Mouse (Mus musculus): Measurements from ENCODE around the gene Rpl6. TPM values are rescaled to one million over a fixed set of nuclear protein-coding genes. Genes with fewer than 3 reads are reported as not detected.

Gene Rpl6
- polyA plus RNA-seq, 1 experiment from 2014 or later = 464 TPM

DNA sequence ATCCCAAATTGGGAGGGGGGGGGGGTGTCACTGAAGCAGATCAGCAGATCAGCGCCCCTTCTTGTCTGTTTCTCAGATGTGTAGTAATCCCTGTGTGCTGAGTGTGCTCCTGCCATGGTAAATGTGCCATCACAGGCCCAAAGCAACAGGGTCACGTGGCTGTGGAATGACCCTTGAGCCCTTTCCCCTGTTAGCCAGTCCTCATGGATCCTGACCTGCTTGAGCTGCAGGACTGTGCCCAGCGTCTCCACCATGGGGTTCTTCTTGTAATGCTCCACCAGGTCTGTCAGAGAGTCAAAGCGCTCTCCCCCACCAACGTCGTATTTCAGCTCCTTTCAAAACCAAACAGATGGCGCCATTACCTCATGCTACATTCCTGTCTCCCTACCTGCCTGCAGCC is 41.4 kb upstream of the Rpl6 start:
- WGBS = 78% methylated on average over 7 of the region's 7 CpGs
- DNase-seq (ENCODE audit: low spot score) (no peak), ATAC-seq (ENCODE audit: low FRiP score, low TSS enrichment) (no peak)
- H3K27me3 ChIP-seq (ENCODE audit: control insufficient read depth, insufficient read depth, low read length) = no peaks in the 10 kb centered on the region
- peaks cover 28% of the 10 kb centered on the region for H3K36me3 ChIP-seq (ENCODE audit: control insufficient read depth, insufficient read depth, low read length)
- no peak for TF ChIP-seq CTCF (IDR thresholded peaks at IDR 0.05; ENCODE audit: low read depth)
- no peak for TF ChIP-seq EP300 (optimal IDR thresholded peaks at IDR 0.05)
- H3K9ac ChIP-seq (ENCODE audit: low read length) = no peak overlapping the region
- H3K27ac ChIP-seq (replicated peaks) = no peak overlapping the region
- H3K4me2 ChIP-seq (replicated peaks; ENCODE audit: low read depth) = no peak overlapping the region
- H3K9me3 ChIP-seq (ENCODE audit: control insufficient read depth, low read length) = no peaks in the 10 kb centered on the region
- H3K4me3 ChIP-seq (ENCODE audit: low read depth, low read length) = no peak overlapping the region
- H3K4me1 ChIP-seq (replicated peaks; ENCODE audit: control insufficient read depth, insufficient read depth) = no peaks in the 10 kb centered on the region

DNA sequence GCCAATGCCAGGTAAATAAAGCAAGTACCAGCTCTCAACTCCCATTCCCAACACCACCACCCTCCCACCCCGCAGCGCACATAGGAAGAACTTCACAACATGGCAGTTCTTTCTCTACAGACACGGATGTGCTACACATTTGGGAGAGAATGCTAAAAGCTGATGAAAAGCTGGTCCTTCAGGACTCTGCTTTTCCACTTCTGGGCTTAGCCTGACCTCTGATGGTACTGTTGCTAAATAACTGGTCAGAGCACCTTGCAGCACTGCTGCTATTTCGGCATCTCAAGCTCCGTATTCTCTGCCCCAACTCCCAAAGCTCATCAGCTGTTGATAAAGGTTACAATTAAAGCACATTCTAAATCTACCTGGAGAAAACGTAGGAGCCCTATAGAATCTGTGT is 37.4 kb upstream of the Rpl6 start:
- ATAC-seq (ENCODE audit: low FRiP score, low TSS enrichment) (no peak), DNase-seq (ENCODE audit: low spot score) (no peak)
- H3K36me3 ChIP-seq (ENCODE audit: control insufficient read depth, insufficient read depth, low read length) = peaks cover 25% of the 10 kb centered on the region
- no peaks in the 10 kb centered on the region for H3K27me3 ChIP-seq (ENCODE audit: control insufficient read depth, insufficient read depth, low read length)
- no peak overlapping the region for H3K4me2 ChIP-seq (replicated peaks; ENCODE audit: low read depth)
- H3K4me1 ChIP-seq (replicated peaks; ENCODE audit: control insufficient read depth, insufficient read depth) = no peaks in the 10 kb centered on the region
- no peak overlapping the region for H3K4me3 ChIP-seq (ENCODE audit: low read depth, low read length)
- TF ChIP-seq CTCF (IDR thresholded peaks at IDR 0.05; ENCODE audit: low read depth) = no peak
- TF ChIP-seq EP300 (optimal IDR thresholded peaks at IDR 0.05) = no peak
- H3K27ac ChIP-seq (replicated peaks) = no peak overlapping the region
- no peak overlapping the region for H3K9ac ChIP-seq (ENCODE audit: low read length)
- no peaks in the 10 kb centered on the region for H3K9me3 ChIP-seq (ENCODE audit: control insufficient read depth, low read length)
- WGBS = 96% methylated on average over 6 of the region's 6 CpGs

DNA sequence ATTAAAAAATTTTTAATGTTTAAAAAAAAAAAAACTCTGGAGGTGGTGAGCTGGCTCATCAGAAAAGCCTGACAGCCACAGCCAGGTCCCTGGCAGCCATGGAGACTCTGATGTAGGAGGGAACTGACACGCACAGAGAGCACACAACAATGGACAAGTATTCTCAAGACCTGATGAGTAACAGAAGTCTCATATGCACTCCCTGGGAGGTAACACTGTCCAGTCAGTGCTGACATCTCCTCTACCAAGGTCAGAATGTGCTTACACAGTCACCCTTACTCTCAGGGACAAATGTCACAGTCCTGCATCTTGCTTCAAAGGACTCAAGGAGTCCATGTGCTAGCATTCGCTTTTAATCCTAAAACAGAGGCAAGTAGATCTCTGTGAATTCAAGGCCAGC is 34.7 kb upstream of the Rpl6 start:
- no peak overlapping the region for H3K4me2 ChIP-seq (replicated peaks; ENCODE audit: low read depth)
- H3K4me1 ChIP-seq (replicated peaks; ENCODE audit: control insufficient read depth, insufficient read depth) = no peaks in the 10 kb centered on the region
- DNase-seq (ENCODE audit: low spot score) (no peak), ATAC-seq (ENCODE audit: low FRiP score, low TSS enrichment) (no peak)
- no peak overlapping the region for H3K4me3 ChIP-seq (ENCODE audit: low read depth, low read length)
- no peaks in the 10 kb centered on the region for H3K27me3 ChIP-seq (ENCODE audit: control insufficient read depth, insufficient read depth, low read length)
- H3K27ac ChIP-seq (replicated peaks) = no peak overlapping the region
- 86% methylated on average over 2 of the region's 2 CpGs for WGBS
- H3K9me3 ChIP-seq (ENCODE audit: control insufficient read depth, low read length) = no peaks in the 10 kb centered on the region
- TF ChIP-seq CTCF (IDR thresholded peaks at IDR 0.05; ENCODE audit: low read depth) = no peak
- H3K9ac ChIP-seq (ENCODE audit: low read length) = no peak overlapping the region
- H3K36me3 ChIP-seq (ENCODE audit: control insufficient read depth, insufficient read depth, low read length) = peaks cover 8% of the 10 kb centered on the region; the same call in 1 of the 2 replicates

DNA sequence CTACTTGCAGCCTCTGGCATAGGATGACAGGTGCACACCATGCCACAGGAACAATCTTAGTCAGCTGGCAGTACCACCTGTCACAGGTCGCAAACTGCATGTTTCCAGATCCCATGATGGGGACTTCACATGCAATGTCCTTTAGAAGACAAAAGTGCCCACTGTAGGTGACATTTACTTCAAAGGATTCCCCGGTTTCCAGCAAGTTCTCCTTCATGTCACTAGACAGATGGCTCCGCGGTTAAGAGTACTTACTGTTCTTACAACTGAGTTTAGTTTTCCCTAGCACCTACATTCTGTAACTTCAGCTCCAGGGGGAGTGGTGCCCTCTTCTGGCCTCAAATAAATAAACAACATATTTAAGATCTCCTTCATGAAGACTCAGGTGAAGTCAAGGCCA is 31.4 kb upstream of the Rpl6 start:
- 86% methylated on average over 4 of the region's 4 CpGs for WGBS
- H3K4me3 ChIP-seq (ENCODE audit: low read depth, low read length) = no peak overlapping the region
- no peaks in the 10 kb centered on the region for H3K4me1 ChIP-seq (replicated peaks; ENCODE audit: control insufficient read depth, insufficient read depth)
- peaks cover 3% of the 10 kb centered on the region; the same call in 1 of the 2 replicates for H3K36me3 ChIP-seq (ENCODE audit: control insufficient read depth, insufficient read depth, low read length)
- H3K4me2 ChIP-seq (replicated peaks; ENCODE audit: low read depth) = no peak overlapping the region
- no peaks in the 10 kb centered on the region for H3K27me3 ChIP-seq (ENCODE audit: control insufficient read depth, insufficient read depth, low read length)
- H3K9ac ChIP-seq (ENCODE audit: low read length) = no peak overlapping the region
- H3K27ac ChIP-seq (replicated peaks) = no peak overlapping the region
- ATAC-seq (ENCODE audit: low FRiP score, low TSS enrichment) = no peak
- DNase-seq (ENCODE audit: low spot score) = no peak
- TF ChIP-seq EP300 (optimal IDR thresholded peaks at IDR 0.05) (no peak), CTCF (IDR thresholded peaks at IDR 0.05; ENCODE audit: low read depth) (peak; percentile 55)
- no peaks in the 10 kb centered on the region for H3K9me3 ChIP-seq (ENCODE audit: control insufficient read depth, low read length)

DNA sequence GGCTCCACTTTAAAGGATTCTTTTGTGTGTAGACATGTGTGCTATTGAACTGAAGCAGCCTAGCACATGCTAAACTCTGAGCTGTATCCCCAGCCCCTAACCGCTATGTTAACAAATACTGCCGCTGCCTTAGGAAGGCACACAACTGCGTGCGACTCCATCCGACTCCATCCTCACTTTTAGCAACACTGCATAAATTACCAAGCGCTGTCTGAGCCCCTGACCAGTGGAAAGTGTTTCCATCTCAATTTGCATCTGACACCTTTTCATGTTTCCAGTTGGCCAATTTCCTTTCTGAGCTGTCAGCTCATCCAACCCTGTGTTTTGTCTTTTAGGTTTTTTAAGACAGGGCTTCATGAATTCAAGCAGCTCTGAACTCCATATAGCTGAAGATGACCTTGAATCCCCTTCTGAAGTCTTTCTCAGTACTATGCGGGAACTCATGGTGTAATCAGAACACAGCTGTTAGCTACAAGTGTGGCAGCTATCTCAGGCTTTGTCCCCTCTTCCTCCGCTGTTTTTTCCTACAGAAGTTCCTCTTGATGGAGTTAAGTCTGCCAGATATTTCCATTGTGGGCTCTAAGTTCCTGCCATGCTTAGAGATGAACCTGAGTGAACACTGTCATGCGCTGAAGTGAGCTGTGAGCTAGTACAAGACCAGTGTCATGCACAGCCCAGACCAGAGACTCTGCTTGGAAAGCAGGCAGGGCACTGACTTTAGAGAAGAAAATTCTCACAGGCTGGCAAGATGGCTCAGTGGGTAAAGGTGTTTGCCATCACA is 25.0 kb upstream of the Rpl6 start:
- Histone ChIP-seq H3K36me3 (ENCODE audit: control insufficient read depth, insufficient read depth, low read length) (no peaks in the 10 kb centered on the region; the same call in 1 of the 2 replicates), H3K4me1 (replicated peaks; ENCODE audit: control insufficient read depth, insufficient read depth) (no peaks in the 10 kb centered on the region), H3K9ac (ENCODE audit: low read length) (no peak overlapping the region), H3K4me3 (ENCODE audit: low read depth, low read length) (no peak overlapping the region), H3K27ac (replicated peaks) (no peak overlapping the region), H3K4me2 (replicated peaks; ENCODE audit: low read depth) (no peak overlapping the region), H3K9me3 (ENCODE audit: control insufficient read depth, low read length) (no peaks in the 10 kb centered on the region), H3K27me3 (ENCODE audit: control insufficient read depth, insufficient read depth, low read length) (no peaks in the 10 kb centered on the region)
- 70% methylated on average over 9 of the region's 9 CpGs for WGBS
- TF ChIP-seq EP300 (optimal IDR thresholded peaks at IDR 0.05) = no peak
- TF ChIP-seq CTCF (IDR thresholded peaks at IDR 0.05; ENCODE audit: low read depth) = no peak
- DNase-seq (ENCODE audit: low spot score) (no peak), ATAC-seq (ENCODE audit: low FRiP score, low TSS enrichment) (no peak)

DNA sequence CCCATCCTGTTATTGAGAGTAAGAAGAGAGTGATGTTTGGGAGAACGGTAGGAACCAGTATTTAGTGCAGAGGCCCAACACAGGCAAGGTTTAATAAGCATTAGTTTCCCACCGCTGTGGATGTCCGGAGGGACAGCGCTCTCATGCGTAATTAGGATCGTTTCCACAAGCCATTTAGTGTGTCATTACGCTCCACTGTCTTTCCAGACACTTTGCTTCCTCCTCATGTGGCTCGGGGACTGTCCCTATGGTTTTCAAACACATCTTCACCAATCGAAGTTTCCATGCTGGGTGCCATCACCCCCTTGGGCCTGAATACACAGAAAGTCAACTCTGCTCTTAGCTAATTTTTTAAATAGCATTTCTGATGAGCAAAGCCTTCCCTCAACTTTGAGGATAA is 21.0 kb upstream of the Rpl6 start:
- DNase-seq (ENCODE audit: low spot score) (no peak), ATAC-seq (ENCODE audit: low FRiP score, low TSS enrichment) (no peak)
- Histone ChIP-seq H3K27ac (replicated peaks) (no peak overlapping the region), H3K4me3 (ENCODE audit: low read depth, low read length) (no peak overlapping the region), H3K9me3 (ENCODE audit: control insufficient read depth, low read length) (no peaks in the 10 kb centered on the region), H3K4me2 (replicated peaks; ENCODE audit: low read depth) (no peak overlapping the region), H3K36me3 (ENCODE audit: control insufficient read depth, insufficient read depth, low read length) (no peaks in the 10 kb centered on the region; the same call in 1 of the 2 replicates), H3K27me3 (ENCODE audit: control insufficient read depth, insufficient read depth, low read length) (no peaks in the 10 kb centered on the region), H3K9ac (ENCODE audit: low read length) (no peak overlapping the region), H3K4me1 (replicated peaks; ENCODE audit: control insufficient read depth, insufficient read depth) (no peaks in the 10 kb centered on the region)
- WGBS = 92% methylated on average over 9 of the region's 9 CpGs
- no peak for TF ChIP-seq CTCF (IDR thresholded peaks at IDR 0.05; ENCODE audit: low read depth)
- no peak for TF ChIP-seq EP300 (optimal IDR thresholded peaks at IDR 0.05)

Data from stomach, postnatal 0 days (tissue).